Mouse (Mus musculus): Measurements from ENCODE around the gene Snap47.

- TF ChIP-seq CTCF (IDR thresholded peaks at IDR 0.05; ENCODE audit: low read depth, low read length) (no peak), POLR2A (IDR thresholded peaks at IDR 0.05; ENCODE audit: borderline replicate concordance, low read depth, low read length) (no peak)
These were observed 5.4 kb upstream of the Snap47 start for GRCm38 (mm10) chr11:59456346-59456745.

Measured in bone marrow macrophage, adult 2 months (primary cell).